Mouse (Mus musculus) B cell, adult 2 months (primary cell): ENCODE data around the gene Trim59.
"Not testable (repeated sequence)": the region's sequence is repeated elsewhere in the genome, so short reads cannot be mapped to it uniquely, and the experiment has no call there.

Source experiments
- DNase-seq, 2 experiments: peaks; one replicate each; pipeline ENCODE4 v3.0.0; 2022

The Trim59 gene

DNA sequence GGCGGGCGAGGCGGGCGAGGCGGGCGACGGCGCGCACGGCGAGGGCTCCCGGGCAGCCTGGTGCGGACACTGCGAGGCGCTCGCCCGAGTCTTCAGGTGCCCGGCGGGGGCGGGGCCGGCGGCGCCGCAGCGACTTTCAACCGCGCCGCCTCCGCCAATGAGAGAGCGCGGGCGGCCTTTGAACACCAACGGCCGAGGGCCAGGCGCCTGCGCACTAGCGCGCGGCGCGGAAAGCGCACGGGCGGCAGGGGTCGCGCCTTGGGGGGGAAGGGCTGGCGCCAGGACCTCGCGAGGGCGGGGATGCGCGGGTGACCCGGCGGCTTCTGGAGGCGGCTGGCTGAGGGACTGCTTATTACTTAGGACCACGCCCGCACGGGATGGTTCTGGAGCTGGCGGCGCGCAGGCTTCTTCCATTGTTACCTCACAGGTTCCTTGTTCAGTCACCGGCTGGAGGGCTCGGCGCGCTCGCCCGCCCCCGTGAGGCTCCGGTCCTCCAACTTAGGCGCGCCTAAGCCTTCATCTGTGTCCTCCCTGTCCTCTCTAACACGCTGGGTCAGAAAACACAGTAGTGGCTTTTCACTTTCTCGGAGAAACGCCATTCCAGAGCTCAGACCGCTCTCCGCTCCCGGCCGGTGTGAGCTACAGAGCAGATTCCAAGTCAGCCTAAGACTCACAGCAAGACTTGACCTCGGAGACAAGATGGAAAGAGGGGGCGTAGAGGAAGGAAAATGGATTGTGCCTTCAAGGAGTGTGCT lies at the start of gene Trim59:
Gene Trim59 (minus strand): TSS at position 111 of the 755 bp plus-strand sequence.
- DNase-seq = peak; percentile 87 to 91

DNA sequence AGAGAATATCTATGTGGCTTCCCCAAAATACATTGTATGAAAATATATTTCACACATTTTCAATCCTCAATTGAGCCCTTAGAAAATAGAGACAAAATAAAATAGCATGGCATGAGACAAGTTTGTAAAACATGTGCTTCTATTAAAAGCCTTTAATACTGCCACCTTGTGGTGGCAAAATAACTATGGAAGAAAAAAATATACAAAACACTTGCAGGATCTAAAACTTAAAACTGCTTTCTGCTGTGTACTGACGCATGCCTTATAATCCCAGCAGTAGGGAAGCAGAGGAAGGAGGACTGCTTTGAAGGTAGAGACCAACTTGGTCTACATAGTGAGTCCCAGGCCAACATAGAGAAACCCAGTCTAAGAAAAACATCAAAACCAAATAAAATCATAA lies 19.4 kb upstream of the Trim59 start:
- DNase-seq = no peak

DNA sequence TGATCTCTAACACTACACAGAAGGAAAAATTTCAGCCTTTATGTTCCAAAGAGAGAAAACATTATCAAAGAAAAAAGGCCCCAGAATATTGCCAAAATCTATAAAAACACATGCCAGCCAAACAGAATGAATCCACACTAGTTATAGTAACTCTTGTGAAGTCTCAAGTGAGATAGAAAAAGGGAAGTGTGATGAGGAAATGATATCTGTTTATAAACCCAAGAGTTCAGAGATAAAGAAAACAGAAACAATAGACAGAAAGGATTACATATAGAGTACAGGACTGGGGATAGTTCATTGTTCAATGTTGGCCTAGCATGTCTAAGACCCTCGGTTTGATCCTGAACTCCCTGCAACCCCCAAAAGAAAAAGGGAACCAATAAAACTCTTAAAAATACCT lies 18.2 kb upstream of the Trim59 start:
- peak; percentile 22 to 24 for DNase-seq

- DNase-seq = no peak
Measured at GRCm38 (mm10) chr3:69060672-69061071, 16.1 kb upstream of the Trim59 start.

DNA sequence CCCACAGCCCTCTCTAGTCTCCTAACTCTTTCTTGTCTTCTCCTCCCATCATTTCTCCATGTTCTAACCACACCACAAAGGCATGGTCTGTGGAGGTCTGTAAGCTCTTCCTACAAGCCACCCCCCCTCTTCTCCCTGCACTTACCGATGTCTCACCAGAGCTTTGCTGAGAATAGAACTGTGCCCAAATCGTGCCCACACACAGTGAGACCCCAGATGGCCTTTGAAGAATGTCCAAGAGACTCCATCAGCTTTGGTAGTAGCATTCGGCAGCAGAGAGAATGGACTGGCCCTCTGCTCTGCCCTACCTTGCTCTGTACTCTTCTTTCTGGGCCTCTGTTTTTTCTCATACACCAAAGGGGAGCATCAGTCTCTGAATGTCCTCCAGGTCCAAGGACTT lies 11.3 kb upstream of the Trim59 start:
- DNase-seq = no peak

GRCm38 (mm10) chr3:69054760-69055432 lies 10.3 kb upstream of the Trim59 start:
- no peak for DNase-seq

- DNase-seq = no peak
Measured at GRCm38 (mm10) chr3:69051894-69052293, 7.3 kb upstream of the Trim59 start.

DNA sequence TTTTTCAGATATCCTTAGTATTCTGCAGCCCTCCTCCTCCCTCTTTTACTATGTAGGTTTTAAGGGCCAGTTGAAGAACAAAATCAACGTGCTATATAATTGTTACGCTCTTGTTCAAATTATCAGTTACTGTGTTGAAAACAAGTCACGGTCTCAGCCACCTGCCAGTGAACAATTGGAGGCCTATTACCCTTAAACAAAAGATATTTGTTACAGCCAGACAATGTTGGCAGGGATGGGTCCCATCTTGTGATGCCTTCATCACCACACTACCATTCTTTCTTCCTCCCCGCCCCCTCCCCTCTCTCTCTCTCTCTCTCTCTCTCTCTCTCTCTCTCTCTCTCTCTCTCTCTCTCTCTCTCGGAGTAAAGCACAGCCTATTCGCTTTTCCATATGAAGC lies 4.5 kb upstream of the Trim59 start:
- no peak for DNase-seq

DNA sequence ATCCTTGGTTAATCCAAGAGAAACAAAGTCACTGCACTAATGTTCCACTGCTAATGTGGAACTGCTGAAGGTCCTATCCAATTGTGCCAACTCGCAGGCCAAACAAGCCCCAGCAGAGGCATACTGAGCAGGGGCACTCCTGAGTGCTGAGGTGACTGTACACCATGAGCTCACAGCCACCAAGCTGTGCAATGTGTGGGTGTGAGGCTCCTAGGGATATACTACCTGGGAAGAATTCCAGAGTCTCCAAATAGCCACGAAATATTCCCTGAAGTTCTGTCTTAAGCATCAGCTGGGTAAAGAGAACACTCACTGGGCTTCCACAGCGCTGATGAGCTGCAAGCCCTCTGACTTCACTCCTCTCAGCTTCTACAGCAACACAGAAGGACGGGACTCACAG lies 3.1 kb upstream of the Trim59 start:
- no peak for DNase-seq

DNA sequence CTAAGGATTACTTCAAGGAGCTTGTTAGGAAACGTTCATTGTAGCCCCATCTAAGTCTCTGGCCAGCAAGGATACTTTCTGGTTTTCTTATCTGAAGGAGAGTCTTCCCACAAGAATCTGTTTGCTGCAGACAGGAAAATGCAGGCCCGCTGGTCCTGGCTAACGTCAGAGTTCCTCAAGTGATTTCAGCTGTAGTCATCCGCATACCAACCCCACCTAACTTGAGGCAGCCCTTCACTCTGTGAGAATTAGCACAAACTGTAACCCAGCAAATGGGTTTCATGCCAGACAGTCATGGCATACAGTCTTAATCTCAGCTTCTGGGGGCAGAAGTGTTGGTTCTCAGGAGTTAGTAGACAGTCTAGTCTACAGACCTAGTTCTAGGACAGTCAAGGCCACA lies 2.0 kb upstream of the Trim59 start:
- no peak for DNase-seq

DNA sequence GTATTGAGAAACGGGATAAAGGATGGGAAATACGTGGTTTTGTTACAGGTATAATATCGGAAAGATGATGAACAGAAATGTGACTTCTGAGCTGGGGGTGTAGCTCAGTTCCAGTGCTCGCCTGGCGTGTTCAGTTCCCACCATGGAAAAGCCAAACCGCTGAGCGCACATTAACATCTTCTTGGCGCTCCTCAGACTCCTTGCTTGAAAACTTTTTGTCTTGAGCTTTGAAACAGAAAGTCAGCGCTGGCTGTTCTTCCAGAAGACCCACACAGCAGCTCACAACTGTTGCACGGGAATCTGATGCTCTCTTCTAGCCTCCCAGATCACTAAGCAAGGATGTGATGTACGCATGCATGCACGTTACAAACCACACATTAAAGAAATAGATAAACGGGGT lies 1.2 kb upstream of the Trim59 start:
- DNase-seq = no peak

- DNase-seq = no peak
Measured at GRCm38 (mm10) chr3:69045400-69045703, 797 bp upstream of the Trim59 start.

DNA sequence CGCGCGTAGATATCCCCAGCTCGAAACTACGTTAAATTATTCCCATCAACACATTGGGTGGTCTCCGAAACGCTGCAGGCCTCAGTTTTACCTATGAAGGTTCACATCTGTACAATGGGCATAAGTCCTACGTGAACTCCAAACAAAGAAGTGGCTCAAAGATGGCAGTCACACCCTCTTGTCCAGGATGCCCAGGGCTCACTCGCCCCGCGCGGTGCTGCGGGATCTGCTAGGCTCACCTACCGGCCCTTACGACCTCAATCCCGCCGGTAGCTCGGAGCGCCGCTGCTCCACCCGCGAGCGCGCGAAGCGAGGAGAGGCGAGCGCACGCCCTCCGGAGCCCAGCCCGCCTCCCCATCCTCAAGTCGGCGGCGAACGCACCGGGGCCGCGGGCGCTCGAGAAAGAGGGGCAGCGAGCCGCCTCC lies 376 bp downstream of the Trim59 start:
- no peak for DNase-seq

- DNase-seq = peak; percentile 59 to 70
Measured at GRCm38 (mm10) chr3:69041298-69041697, 3.3 kb downstream of the Trim59 start.

DNA sequence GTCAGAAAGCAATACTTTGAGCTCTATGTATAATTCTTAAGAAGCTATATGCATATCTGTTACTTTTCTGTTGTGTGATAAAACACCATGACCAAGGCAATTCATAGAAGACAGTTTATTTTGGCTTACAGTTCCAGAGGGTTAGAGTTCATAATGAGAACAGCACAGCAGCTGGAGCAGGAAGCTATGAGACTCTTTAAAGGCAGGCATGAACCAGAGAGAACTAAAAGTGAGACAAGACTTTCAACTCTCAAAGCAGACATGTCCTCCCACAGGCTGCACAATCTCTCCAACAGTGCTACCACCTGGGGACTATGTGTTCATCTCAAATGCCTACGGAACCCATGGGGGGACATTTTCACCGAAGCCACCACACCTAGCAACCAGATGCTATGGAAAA lies 4.5 kb downstream of the Trim59 start:
- DNase-seq = no peak

DNA sequence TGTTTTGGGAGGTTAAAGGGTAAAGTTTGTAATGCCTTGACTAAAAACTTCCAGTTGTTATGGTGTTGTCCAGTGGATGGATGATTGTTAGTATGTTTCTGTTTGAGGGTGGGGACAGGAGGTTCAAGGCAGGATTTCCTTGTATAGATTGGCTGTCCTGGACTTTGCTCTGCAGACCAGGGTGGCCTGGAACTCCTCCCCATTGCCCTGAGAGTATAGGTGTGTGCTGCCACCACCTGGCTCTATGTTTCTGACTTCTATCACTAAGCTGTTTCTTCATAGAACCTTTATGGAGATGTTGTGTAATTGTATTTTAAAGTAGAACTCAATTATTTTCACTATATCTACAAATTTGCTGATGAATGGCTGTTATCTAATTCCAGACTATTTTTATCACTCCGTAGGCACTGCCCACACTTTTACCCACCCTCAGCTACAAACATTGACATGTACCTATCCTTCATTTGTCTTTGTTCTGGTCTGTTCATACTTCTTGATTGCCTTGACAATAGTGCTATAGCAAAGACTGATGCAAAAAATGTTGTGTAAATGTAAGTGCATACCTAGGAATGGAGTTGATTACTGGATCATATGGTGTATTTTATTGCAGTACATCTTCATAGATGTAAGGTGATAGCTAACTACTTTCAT lies 18.3 kb downstream of the Trim59 start:
- peak in 1 of 2 experiments; percentile 26 for DNase-seq

DNA sequence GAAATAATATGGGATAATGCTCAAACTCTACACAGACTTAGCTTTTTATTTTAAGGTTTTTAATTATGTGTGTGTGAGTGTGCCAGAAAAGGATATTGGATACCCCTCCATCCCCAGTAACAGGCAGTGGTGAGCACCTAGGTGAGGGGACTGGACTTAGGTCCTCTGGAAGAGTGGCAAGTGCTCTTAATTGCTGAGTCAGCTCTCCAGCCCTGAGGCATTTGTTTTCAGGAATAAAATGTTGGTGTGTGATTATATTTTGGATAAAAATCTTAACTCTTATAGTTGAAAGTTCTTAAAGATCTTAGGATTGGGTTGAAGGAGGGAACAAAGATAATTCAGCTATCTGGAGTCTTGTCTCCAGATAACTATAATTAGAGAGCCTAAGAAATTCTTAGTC lies 23.8 kb downstream of the Trim59 start:
- no peak for DNase-seq

DNA sequence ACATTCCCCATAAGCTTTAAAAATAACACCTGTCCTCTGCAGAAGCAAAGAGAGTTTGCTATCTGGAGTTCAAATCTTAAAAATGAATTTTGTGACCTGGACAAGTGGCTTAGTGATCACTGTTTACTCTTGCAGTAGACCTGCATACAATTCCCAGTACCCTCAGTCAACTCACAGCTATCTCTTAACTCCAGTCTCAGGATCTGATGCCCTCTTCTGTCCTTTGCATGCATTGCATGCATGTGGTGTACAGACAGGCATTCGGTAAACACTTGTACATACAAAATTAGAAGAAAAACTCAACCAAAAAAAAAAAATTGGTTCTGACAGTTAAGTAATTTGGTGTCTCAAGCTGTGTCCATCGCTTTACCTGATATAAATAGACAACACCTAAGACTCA lies 24.3 kb downstream of the Trim59 start:
- DNase-seq = peak in 1 of 2 experiments; percentile 31

DNA sequence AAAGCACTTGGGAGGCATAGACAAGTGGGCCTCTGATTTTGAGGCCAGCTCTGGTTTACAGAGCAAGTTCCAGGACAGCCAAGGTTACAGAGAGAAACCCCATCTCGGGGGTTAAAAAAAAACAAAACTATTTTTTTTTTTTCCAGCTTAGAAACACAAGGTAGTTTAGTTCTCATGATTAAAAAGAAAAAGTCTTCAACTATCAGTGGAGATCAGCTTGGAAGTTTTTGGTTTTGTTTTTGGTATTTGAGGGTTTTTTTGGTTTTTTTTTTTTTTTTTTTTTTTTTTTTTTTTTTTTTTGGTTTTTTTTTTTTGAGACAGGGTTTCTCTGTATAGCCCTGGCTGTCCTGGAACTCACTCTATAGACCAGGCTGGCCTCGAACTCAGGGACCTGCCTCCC lies 25.9 kb downstream of the Trim59 start:
- not testable (repeated sequence) for DNase-seq

DNA sequence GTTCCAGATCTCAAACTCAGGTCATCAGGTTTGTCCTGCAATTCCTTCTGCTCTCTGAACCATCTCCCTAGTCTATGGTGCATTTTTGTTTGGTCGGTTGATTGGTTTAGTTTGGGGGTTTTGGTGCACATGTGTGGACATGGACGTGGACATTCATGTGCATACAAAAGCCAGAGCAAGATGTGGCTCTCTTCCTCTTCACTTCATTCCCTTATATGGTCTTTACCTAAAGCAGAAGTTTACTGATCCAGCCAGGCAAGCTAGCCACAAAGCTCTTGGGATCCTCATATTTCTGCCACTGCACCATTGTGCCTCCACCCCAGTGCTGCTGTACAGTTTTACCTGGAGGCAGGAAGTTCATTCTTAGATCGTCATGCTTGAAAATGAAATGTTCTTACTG lies 27.4 kb downstream of the Trim59 start:
- DNase-seq = peak; percentile 65 to 73

- DNase-seq = no peak
Measured at GRCm38 (mm10) chr3:69008873-69009272, 35.7 kb downstream of the Trim59 start.

DNA sequence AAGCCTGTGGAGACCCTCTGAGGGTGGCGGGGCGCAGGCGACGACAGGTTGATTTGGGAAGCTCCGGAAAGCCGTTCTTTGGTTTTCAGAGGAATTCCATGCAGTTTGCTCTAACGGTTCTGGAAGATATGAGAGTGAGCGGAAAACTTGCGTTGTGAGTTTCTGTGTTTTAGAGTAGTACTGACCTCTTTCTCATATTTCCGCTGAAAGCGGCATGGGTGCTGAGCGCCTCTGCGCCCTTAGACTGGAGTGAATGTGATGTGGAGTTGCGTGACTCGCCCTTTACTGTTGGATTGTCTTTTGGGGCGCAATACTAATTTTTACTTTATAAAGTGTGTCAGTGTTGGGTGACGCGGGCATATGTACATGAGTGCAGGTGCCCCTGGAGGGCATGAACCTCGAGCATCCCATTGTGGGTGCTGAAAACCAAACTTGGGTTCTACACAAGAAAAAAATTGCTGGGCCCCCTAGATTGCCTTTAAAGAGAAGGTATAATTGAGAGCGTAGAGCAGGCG lies 38.3 kb downstream of the Trim59 start:
- peak; percentile 21 to 35 for DNase-seq

DNA sequence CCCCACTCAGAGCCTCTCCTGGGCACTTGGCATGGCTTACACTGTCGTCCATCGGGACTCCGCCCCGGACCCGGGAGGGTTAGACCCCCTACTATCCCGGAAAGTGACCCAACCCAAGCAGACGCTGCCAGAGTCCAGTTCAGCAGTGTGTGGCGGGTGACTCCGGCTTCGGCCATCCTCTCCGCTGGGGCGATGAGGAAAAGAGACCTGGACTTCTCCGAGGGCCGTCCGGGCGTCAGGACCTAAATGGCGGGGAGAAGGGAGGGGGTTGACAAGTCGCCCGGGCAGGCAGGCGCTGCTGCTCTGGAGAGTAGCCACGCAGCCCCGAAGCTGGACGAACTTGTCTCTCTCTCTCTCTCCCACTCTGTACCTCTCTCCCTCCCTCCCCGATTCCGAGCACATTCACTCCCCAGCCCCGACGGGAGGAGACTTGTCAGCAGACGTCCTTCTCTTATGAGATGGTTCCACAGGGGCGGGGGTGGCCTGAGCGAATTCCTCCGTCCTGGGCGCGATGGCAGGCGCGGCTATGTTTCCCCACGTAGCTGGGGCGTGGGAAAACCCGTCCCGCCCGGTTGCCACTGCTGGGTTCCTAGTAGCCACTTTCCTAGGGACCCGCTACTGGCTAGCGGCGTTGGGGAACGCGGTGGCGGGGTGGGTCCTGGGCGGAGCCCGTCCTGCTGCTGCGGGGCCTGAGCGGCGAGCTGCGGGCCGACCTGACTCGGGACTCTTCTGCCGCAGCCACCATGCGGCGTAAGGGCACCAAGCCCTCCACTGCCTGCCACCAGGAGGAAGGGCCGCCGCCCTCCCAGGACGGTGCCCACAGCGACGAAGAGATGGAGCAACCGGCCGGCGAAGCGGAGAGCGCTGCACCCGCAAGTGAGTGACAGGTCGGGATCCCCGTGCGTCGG lies 39.0 kb downstream of the Trim59 start:
- DNase-seq = peak; percentile 52 to 64
